Mouse (Mus musculus) bone marrow macrophage, adult 2 months (primary cell): Measurements from ENCODE around the gene Krtap8-1.

ENCODE experiments used
- CTCF ChIP-seq: IDR thresholded peaks from 2 replicates; pipeline ENCODE4 v1.5.1; 2012; ENCODE audit warnings: low read depth, mild to moderate bottlenecking, low read length, moderate library complexity
- POLR2A ChIP-seq: IDR thresholded peaks from 2 replicates; pipeline ENCODE4 v1.6.1; 2012; ENCODE audit warnings: mild to moderate bottlenecking, low read depth, low read length, borderline replicate concordance

DNA sequence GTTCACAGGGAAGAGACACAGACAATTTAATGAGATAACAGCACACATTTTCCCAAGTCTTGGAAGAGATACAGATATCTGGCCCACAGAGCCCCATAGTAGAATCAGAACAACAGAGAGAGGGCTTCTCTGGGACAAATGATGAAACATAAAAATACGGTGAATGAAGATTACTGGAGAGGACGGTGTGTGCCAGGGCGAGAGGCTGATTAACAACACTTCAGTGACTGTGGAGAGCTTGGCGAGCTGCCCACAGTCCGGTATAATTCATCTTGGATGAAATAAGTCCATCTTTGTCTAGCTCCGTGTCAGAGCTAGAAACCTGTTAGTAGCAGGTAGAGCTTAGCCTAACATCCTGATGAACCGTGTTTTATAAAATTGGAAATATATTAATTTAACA is 25.7 kb upstream of the Krtap8-1 start:
- TF ChIP-seq CTCF (no peak), POLR2A (no peak)
